In the genomic region with DNA sequence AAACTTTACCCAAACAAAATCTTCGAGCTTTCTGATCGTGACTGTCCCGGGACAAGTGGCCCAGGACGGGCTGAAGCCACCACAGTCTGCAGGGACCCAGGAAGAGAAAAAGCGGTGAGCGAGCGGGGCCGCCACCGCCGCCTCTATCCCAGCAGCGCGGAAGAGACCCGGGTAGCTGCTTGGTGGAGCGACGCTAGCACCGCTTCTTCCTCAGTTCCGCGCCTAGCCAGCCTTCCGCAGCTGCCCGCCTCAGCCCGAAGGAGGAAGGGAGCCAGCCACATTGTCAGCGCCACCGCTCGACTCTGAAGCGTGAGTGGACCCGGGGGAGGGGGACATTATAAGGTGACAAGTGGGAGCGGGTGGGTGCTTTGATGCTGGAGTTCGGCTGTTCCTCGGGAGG, we compare ENCODE assay signal across 8 mouse cellular contexts. TPM values are rescaled to one million over a fixed set of nuclear protein-coding genes. Genes with fewer than 3 reads are reported as not detected.
DNase-seq lines count a peak whose midpoint lies in the region; ATAC-seq and TF ChIP-seq lines count a peak whose summit lies in the region.

No protein-coding gene starts in this region.

- H3K79me2 ChIP-seq in heart, adult 2 months (replicated peaks; ENCODE audit: control insufficient read depth, insufficient read depth, low read length) = peaks cover 8% of the 10 kb centered on the region; the same call in 1 of the 2 replicates

- H3K4me1 ChIP-seq in embryonic facial prominence, embryonic 10.5 days = peaks cover 28% of the 10 kb centered on the region
- no peaks in the 10 kb centered on the region; the same call in 1 of the 2 replicates for H3K4me1 ChIP-seq in heart, adult 2 months (ENCODE audit: control insufficient read depth, insufficient read depth, low read length)
- H3K4me1 ChIP-seq in midbrain, embryonic 16.5 days (ENCODE audit: control insufficient read depth, insufficient read depth, low read length) = peaks cover 30% of the 10 kb centered on the region

- peak overlapping the region; percentile 98 for H3K4me3 ChIP-seq in embryonic facial prominence, embryonic 10.5 days
- peak overlapping the region; percentile 98 for H3K4me3 ChIP-seq in heart, adult 2 months
- H3K4me3 ChIP-seq in midbrain, embryonic 16.5 days (ENCODE audit: low read depth, low read length) = peak overlapping the region; percentile 81

- H3K27ac ChIP-seq in embryonic facial prominence, embryonic 10.5 days (replicated peaks) = peak overlapping the region; percentile 90
- peak overlapping the region; percentile 89; the same call in 1 of the 2 replicates for H3K27ac ChIP-seq in heart, adult 2 months
- peak overlapping the region; percentile 90 for H3K27ac ChIP-seq in midbrain, embryonic 16.5 days (ENCODE audit: low read length)

- H3K9ac ChIP-seq in heart, adult 2 months (ENCODE audit: low read depth, low read length) = peak overlapping the region; percentile 83
- peak overlapping the region; percentile 80 for H3K9ac ChIP-seq in midbrain, embryonic 16.5 days (ENCODE audit: low read depth, low read length)

- ATAC-seq in midbrain, embryonic 16.5 days = no peak

- WGBS in embryonic facial prominence, embryonic 10.5 days = under 1% methylated on average over 29 of the region's 29 CpGs
- under 1% methylated on average over 29 of the region's 29 CpGs for WGBS in heart, adult 2 months
- WGBS in midbrain, embryonic 16.5 days = under 1% methylated on average over 29 of the region's 29 CpGs

- H3K27me3 ChIP-seq in embryonic facial prominence, embryonic 10.5 days (replicated peaks; ENCODE audit: low read depth, poor library complexity, severe bottlenecking) = no peaks in the 10 kb centered on the region
- no peaks in the 10 kb centered on the region for H3K27me3 ChIP-seq in heart, adult 2 months (ENCODE audit: control insufficient read depth, insufficient read depth, low read length)
- no peaks in the 10 kb centered on the region for H3K27me3 ChIP-seq in midbrain, embryonic 16.5 days (ENCODE audit: control insufficient read depth, insufficient read depth, low read depth, low read length)

- no peaks in the 10 kb centered on the region for H3K9me3 ChIP-seq in embryonic facial prominence, embryonic 10.5 days
- no peaks in the 10 kb centered on the region for H3K9me3 ChIP-seq in midbrain, embryonic 16.5 days (replicated peaks; ENCODE audit: control insufficient read depth, low read length, poor library complexity, severe bottlenecking)

- peak overlapping the region; percentile 100 for H3K4me2 ChIP-seq in midbrain, embryonic 16.5 days (ENCODE audit: low read length)

- intact Hi-C loops in heart, adult 2 months (cut with DNase I) = no loop called here

- TF ChIP-seq POLR2A in heart, adult 2 months (IDR thresholded peaks at IDR 0.05; ENCODE audit: insufficient read depth, low read depth, low read length) = no peak

- peaks cover 5% of the 10 kb centered on the region for H3K36me3 ChIP-seq in embryonic facial prominence, embryonic 10.5 days (replicated peaks)
- peaks cover 2% of the 10 kb centered on the region; the same call in 1 of the 2 replicates for H3K36me3 ChIP-seq in heart, adult 2 months (ENCODE audit: control insufficient read depth, insufficient read depth, low read length)
- H3K36me3 ChIP-seq in midbrain, embryonic 16.5 days (ENCODE audit: control insufficient read depth, insufficient read depth, low read length) = no peaks in the 10 kb centered on the region

- TF ChIP-seq CTCF in heart, adult 2 months (IDR thresholded peaks at IDR 0.05) = no peak

- DNase-seq in ovary, postnatal 10 days (ENCODE audit: low spot score) = peak; percentile 6
- no peak for DNase-seq in ovary, adult 18-20 months (ENCODE audit: low spot score)
- DNase-seq in embryonic facial prominence, embryonic 10.5 days (ENCODE audit: low spot score) = peak; percentile 49
- DNase-seq in heart, adult 2 months = peak; percentile 40 to 60
- peak; percentile 39 for DNase-seq in kidney, adult 18-20 months
- peak; percentile 61 for DNase-seq in liver
- DNase-seq in spleen, postnatal 4 days (ENCODE audit: low spot score in 2 of 2) = peak; percentile 54 to 84

- TF ChIP-seq EP300 in heart, adult 2 months (IDR thresholded peaks at IDR 0.05; ENCODE audit: insufficient read depth, low read depth, low read length) = no peak

RNA-seq across cellular contexts. Expression of gene Fbxw7, which starts 0.4 kb away (rescaled TPM):
- 8.5 and 9.1 TPM in 2 replicates for polyA plus RNA-seq in embryonic facial prominence, embryonic 10.5 days (2016; fragmentation: Nextera tagmentation; extraction: Ambion mirVana)
- 10 to 100 TPM; 42.8 to 44.9 TPM for total RNA-seq in heart, adult 2 months (2021)
- 14.3 and 34.5 TPM in 2 replicates for polyA plus RNA-seq in heart, adult 2 months (2012; rRNA removed)
- polyA plus RNA-seq in midbrain, embryonic 16.5 days (2015; fragmentation: Nextera tagmentation; extraction: Ambion mirVana) = 28.5 and 29.0 TPM in 2 replicates
